Mouse (Mus musculus): ENCODE results near the gene Ptprn2.
"Not testable (repeated sequence)": the region's sequence is repeated elsewhere in the genome, so short reads cannot be mapped to it uniquely, and the experiment has no call there.

Gene Ptprn2

GRCm38 (mm10) chr12:116515824-116516223 lies 30.3 kb downstream of the Ptprn2 start:
- DNase-seq (ENCODE audit: low spot score in 2 of 2): no peak

GRCm38 (mm10) chr12:116528861-116529260 lies 43.3 kb downstream of the Ptprn2 start:
- no peak for DNase-seq (ENCODE audit: low spot score in 2 of 2)

- no peak for DNase-seq (ENCODE audit: low spot score in 2 of 2)
Observed at GRCm38 (mm10) chr12:116533281-116533680, 47.8 kb downstream of the Ptprn2 start.

- DNase-seq (ENCODE audit: low spot score in 2 of 2): no peak
Observed at GRCm38 (mm10) chr12:116539305-116539704, 53.8 kb downstream of the Ptprn2 start.

- DNase-seq (ENCODE audit: low spot score in 2 of 2): no peak
Observed at GRCm38 (mm10) chr12:116540608-116541007, 55.1 kb downstream of the Ptprn2 start.

- no peak for DNase-seq (ENCODE audit: low spot score in 2 of 2)
Observed at GRCm38 (mm10) chr12:116550031-116550430, 64.5 kb downstream of the Ptprn2 start.

- no peak for DNase-seq (ENCODE audit: low spot score in 2 of 2)
Observed at GRCm38 (mm10) chr12:116551516-116551915, 66.0 kb downstream of the Ptprn2 start.

- no peak for DNase-seq (ENCODE audit: low spot score in 2 of 2)
Observed at GRCm38 (mm10) chr12:116552306-116552705, 66.8 kb downstream of the Ptprn2 start.

GRCm38 (mm10) chr12:116553361-116553760 lies 67.8 kb downstream of the Ptprn2 start:
- no peak for DNase-seq (ENCODE audit: low spot score in 2 of 2)

GRCm38 (mm10) chr12:116555964-116556363 lies 70.4 kb downstream of the Ptprn2 start:
- no peak for DNase-seq (ENCODE audit: low spot score in 2 of 2)

- DNase-seq (ENCODE audit: low spot score in 2 of 2): no peak
Observed at GRCm38 (mm10) chr12:116564441-116564840, 78.9 kb downstream of the Ptprn2 start.

- DNase-seq (ENCODE audit: low spot score in 2 of 2): no peak
Observed at GRCm38 (mm10) chr12:116566672-116567071, 81.2 kb downstream of the Ptprn2 start.

- no peak for DNase-seq (ENCODE audit: low spot score in 2 of 2)
Observed at GRCm38 (mm10) chr12:116567170-116567569, 81.7 kb downstream of the Ptprn2 start.

- no peak for DNase-seq (ENCODE audit: low spot score in 2 of 2)
Observed at GRCm38 (mm10) chr12:116569568-116569967, 84.0 kb downstream of the Ptprn2 start.

GRCm38 (mm10) chr12:116574102-116574501 lies 88.6 kb downstream of the Ptprn2 start:
- DNase-seq (ENCODE audit: low spot score in 2 of 2): no peak

- DNase-seq (ENCODE audit: low spot score in 2 of 2): no peak
Observed at GRCm38 (mm10) chr12:116574720-116575119, 89.2 kb downstream of the Ptprn2 start.

- not testable (repeated sequence) for DNase-seq (ENCODE audit: low spot score in 2 of 2)
Observed at GRCm38 (mm10) chr12:116577917-116578316, 92.4 kb downstream of the Ptprn2 start.

- DNase-seq (ENCODE audit: low spot score in 2 of 2): no peak
Observed at GRCm38 (mm10) chr12:116580827-116581544, 95.5 kb downstream of the Ptprn2 start.

GRCm38 (mm10) chr12:116581864-116582263 lies 96.3 kb downstream of the Ptprn2 start:
- DNase-seq (ENCODE audit: low spot score in 2 of 2): no peak

GRCm38 (mm10) chr12:116582829-116583228 lies 97.3 kb downstream of the Ptprn2 start:
- DNase-seq (ENCODE audit: low spot score in 2 of 2): no peak

- DNase-seq (ENCODE audit: low spot score in 2 of 2): no peak
Observed at GRCm38 (mm10) chr12:116585001-116585400, 99.5 kb downstream of the Ptprn2 start.

- DNase-seq (ENCODE audit: low spot score in 2 of 2): no peak
Observed at GRCm38 (mm10) chr12:116586167-116586566, 100.6 kb downstream of the Ptprn2 start.

GRCm38 (mm10) chr12:116587548-116587947 lies 102.0 kb downstream of the Ptprn2 start:
- no peak for DNase-seq (ENCODE audit: low spot score in 2 of 2)

GRCm38 (mm10) chr12:116590076-116590475 lies 104.6 kb downstream of the Ptprn2 start:
- no peak for DNase-seq (ENCODE audit: low spot score in 2 of 2)
